Mouse (Mus musculus): ENCODE results near the gene Mnat1.

GRCm38 (mm10) chr12:73308711-73309110, 185.2 kb downstream of the Mnat1 start:
- no peak for TF ChIP-seq CTCF (IDR thresholded peaks at IDR 0.05; ENCODE audit: borderline replicate concordance, insufficient read depth, low read depth, low read length)
- no peak for TF ChIP-seq POLR2A (IDR thresholded peaks at IDR 0.05; ENCODE audit: borderline replicate concordance, insufficient read depth, low read length)

Measured in cerebellum, adult 2 months (tissue).